Mouse (Mus musculus): ENCODE results near the gene Adgrl4. TPM values are rescaled to one million over a fixed set of nuclear protein-coding genes. Genes with fewer than 3 reads are reported as not detected.

The Adgrl4 gene
- polyA plus RNA-seq, 1 experiment, result not detected

DNA sequence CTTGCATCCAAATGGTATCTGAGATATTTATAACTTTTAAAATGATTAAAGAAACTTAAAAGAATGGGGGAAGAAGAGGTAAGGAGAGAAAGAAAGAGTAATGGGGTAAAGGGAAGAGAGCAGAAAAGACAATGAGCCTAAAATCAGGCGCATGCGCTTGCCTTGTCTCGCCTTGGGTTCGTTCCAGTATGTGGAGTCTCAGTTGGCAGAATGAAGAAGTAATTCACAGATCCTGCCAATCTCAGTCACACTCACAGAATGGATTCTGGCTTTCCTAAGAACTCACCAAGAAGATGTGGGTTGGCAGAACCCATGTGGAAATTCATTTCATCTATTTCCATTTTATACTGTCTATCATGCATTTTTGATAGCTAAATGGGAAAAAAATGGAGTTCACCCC lies 26.2 kb upstream of the Adgrl4 start:
- Histone ChIP-seq H3K4me1 (ENCODE audit: control insufficient read depth, insufficient read depth, low read length) (no peaks in the 10 kb centered on the region), H3K4me3 (ENCODE audit: low read depth, low read length) (no peak overlapping the region), H3K9ac (ENCODE audit: low read depth, poor library complexity, severe bottlenecking) (no peak overlapping the region), H3K27ac (ENCODE audit: insufficient read depth, low read length) (no peak overlapping the region), H3K36me3 (ENCODE audit: control insufficient read depth, insufficient read depth, low read length, poor library complexity, severe bottlenecking) (no peaks in the 10 kb centered on the region), H3K27me3 (ENCODE audit: control insufficient read depth, insufficient read depth, low read length, poor library complexity, severe bottlenecking) (no peaks in the 10 kb centered on the region), H3K9me3 (replicated peaks; ENCODE audit: control insufficient read depth, insufficient read depth, low read length, poor library complexity, severe bottlenecking) (no peaks in the 10 kb centered on the region)
- TF ChIP-seq EP300 (IDR thresholded peaks at IDR 0.05; ENCODE audit: insufficient read depth, low read depth, low read length), result no peak
- no peak for TF ChIP-seq CTCF (IDR thresholded peaks at IDR 0.05; ENCODE audit: low read depth, low read length)
- TF ChIP-seq POLR2A (IDR thresholded peaks at IDR 0.05; ENCODE audit: insufficient read depth, low read length), result no peak

DNA sequence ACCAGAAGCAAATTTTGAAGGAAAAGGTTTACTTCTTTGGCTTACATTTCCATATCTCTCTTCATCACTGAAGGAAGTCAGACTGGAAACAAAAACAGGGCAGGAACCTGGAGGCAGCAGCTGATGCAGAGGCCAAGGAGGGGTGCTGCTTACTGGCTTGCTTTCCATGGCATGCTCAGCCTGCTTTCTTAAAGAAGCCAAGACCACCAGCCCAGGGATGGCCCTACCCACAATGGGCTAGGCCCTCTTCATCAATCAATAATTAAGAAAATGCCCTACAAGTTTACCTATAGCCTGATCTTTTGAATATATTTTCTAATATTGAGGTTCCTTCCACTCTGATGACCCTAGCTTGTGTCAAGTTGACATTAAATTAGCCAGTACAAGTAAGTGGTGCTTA lies 20.8 kb upstream of the Adgrl4 start:
- TF ChIP-seq POLR2A (IDR thresholded peaks at IDR 0.05; ENCODE audit: insufficient read depth, low read length) (no peak), EP300 (IDR thresholded peaks at IDR 0.05; ENCODE audit: insufficient read depth, low read depth, low read length) (no peak), CTCF (IDR thresholded peaks at IDR 0.05; ENCODE audit: low read depth, low read length) (no peak)
- H3K4me1 ChIP-seq (ENCODE audit: control insufficient read depth, insufficient read depth, low read length), result no peaks in the 10 kb centered on the region
- no peak overlapping the region for H3K4me3 ChIP-seq (ENCODE audit: low read depth, low read length)
- H3K27ac ChIP-seq (ENCODE audit: insufficient read depth, low read length), result no peak overlapping the region
- H3K36me3 ChIP-seq (ENCODE audit: control insufficient read depth, insufficient read depth, low read length, poor library complexity, severe bottlenecking), result no peaks in the 10 kb centered on the region
- no peak overlapping the region for H3K9ac ChIP-seq (ENCODE audit: low read depth, poor library complexity, severe bottlenecking)
- H3K9me3 ChIP-seq (replicated peaks; ENCODE audit: control insufficient read depth, insufficient read depth, low read length, poor library complexity, severe bottlenecking), result no peaks in the 10 kb centered on the region
- no peaks in the 10 kb centered on the region for H3K27me3 ChIP-seq (ENCODE audit: control insufficient read depth, insufficient read depth, low read length, poor library complexity, severe bottlenecking)

DNA sequence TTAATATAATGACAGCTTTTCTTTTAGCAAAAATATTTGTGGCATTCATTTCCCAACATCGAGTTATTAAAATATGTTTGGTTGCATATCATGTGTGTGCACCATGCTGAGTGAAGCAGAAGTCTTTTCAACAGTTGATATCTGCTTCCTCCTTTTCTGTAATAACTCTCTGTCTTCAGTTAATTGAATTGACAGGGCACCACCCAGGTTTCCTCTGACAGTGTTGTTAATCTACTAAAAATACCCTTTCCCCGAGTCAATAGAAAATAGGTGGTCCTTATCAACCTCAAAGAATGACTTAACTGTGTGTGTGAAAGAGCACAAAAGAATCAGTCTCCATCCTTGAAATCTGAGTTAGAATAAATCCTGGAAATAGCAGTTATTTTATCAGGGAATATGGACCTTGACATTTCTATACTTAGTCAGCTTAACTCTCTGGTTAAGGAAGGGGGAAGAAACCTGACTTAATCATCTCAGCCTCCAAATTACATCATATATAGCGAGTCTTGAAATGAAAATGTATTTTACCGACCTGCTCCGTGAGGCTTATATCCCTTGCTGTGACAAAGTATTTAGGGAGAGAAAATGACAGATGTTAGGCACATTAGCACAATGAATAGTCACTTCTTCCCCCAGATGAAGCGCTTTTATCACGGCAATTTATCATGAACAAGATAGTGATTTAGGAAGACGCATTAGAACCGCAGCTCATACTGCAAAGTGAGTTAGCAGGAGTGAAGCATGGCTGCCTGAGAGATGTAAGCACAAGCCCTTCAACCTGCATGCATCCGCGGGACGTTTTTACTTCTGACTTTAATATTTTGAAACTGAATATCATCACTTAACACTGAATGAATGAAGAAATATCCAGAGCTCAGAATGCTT lies 19.8 kb upstream of the Adgrl4 start:
- no peak for TF ChIP-seq CTCF (IDR thresholded peaks at IDR 0.05; ENCODE audit: low read depth, low read length)
- TF ChIP-seq EP300 (IDR thresholded peaks at IDR 0.05; ENCODE audit: insufficient read depth, low read depth, low read length), result no peak
- no peak for TF ChIP-seq POLR2A (IDR thresholded peaks at IDR 0.05; ENCODE audit: insufficient read depth, low read length)

DNA sequence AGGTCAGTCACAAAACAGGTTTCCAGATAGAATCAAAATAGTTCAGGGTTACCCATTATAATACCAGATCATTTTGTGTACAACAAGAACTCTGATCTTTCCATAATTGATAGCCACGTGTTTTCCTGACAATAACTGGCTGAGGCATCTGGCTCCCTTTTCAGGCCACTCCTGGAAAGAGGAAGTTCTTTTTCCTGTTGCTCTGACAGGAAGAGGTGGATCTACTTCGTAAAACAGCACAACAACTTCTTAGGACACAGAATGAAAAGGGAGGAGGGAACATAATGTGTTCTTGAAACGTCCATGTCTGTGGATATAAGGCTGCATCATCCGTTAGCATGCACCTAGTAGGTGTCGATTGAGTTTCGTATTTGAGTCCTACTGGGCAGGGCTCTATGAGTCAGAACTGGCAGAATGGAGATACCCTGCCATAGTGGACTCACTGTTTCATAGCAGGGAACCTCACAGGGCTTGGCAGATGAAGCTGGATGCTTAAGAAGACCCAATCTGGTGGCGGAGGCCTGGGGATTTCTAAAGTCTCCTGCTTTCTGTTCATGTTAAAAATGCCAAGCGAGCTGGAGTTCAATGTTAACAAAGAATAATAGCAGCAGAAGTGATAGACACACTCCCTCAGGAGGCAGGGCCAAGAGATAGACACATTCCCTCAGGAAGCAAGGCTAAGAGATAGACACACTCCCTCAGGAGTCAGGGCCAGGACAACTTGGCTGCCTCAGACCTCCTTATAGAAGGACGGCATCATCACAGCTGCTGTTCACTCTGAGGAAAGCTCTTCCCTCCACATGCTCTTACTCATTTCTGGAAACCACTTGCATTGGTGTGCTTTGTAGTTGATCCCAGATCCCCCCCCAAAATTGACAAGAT lies 13.1 kb upstream of the Adgrl4 start:
- no peak overlapping the region for H3K27ac ChIP-seq (ENCODE audit: insufficient read depth, low read length)
- no peaks in the 10 kb centered on the region for H3K27me3 ChIP-seq (ENCODE audit: control insufficient read depth, insufficient read depth, low read length, poor library complexity, severe bottlenecking)
- no peak overlapping the region for H3K9ac ChIP-seq (ENCODE audit: low read depth, poor library complexity, severe bottlenecking)
- H3K4me1 ChIP-seq (ENCODE audit: control insufficient read depth, insufficient read depth, low read length), result no peaks in the 10 kb centered on the region
- no peak for TF ChIP-seq EP300 (IDR thresholded peaks at IDR 0.05; ENCODE audit: insufficient read depth, low read depth, low read length)
- no peak for TF ChIP-seq POLR2A (IDR thresholded peaks at IDR 0.05; ENCODE audit: insufficient read depth, low read length)
- TF ChIP-seq CTCF (IDR thresholded peaks at IDR 0.05; ENCODE audit: low read depth, low read length), result no peak
- no peak overlapping the region for H3K4me3 ChIP-seq (ENCODE audit: low read depth, low read length)
- H3K9me3 ChIP-seq (replicated peaks; ENCODE audit: control insufficient read depth, insufficient read depth, low read length, poor library complexity, severe bottlenecking), result no peaks in the 10 kb centered on the region
- H3K36me3 ChIP-seq (ENCODE audit: control insufficient read depth, insufficient read depth, low read length, poor library complexity, severe bottlenecking), result no peaks in the 10 kb centered on the region

More for the DNA sequence above, 19.8 kb upstream of the Adgrl4 start:
- Histone ChIP-seq H3K9me3 (replicated peaks; ENCODE audit: control insufficient read depth, insufficient read depth, low read length, poor library complexity, severe bottlenecking) (no peaks in the 10 kb centered on the region), H3K4me1 (ENCODE audit: control insufficient read depth, insufficient read depth, low read length) (no peaks in the 10 kb centered on the region), H3K36me3 (ENCODE audit: control insufficient read depth, insufficient read depth, low read length, poor library complexity, severe bottlenecking) (no peaks in the 10 kb centered on the region), H3K27ac (ENCODE audit: insufficient read depth, low read length) (no peak overlapping the region), H3K9ac (ENCODE audit: low read depth, poor library complexity, severe bottlenecking) (no peak overlapping the region), H3K4me3 (ENCODE audit: low read depth, low read length) (no peak overlapping the region), H3K27me3 (ENCODE audit: control insufficient read depth, insufficient read depth, low read length, poor library complexity, severe bottlenecking) (no peaks in the 10 kb centered on the region)

GRCm38 (mm10) chr3:151430106-151430505 lies 7.6 kb upstream of the Adgrl4 start:
- TF ChIP-seq EP300 (IDR thresholded peaks at IDR 0.05; ENCODE audit: insufficient read depth, low read depth, low read length) (no peak), CTCF (IDR thresholded peaks at IDR 0.05; ENCODE audit: low read depth, low read length) (no peak), POLR2A (IDR thresholded peaks at IDR 0.05; ENCODE audit: insufficient read depth, low read length) (no peak)
- Histone ChIP-seq H3K4me3 (ENCODE audit: low read depth, low read length) (no peak overlapping the region), H3K27ac (ENCODE audit: insufficient read depth, low read length) (no peak overlapping the region), H3K9me3 (replicated peaks; ENCODE audit: control insufficient read depth, insufficient read depth, low read length, poor library complexity, severe bottlenecking) (no peaks in the 10 kb centered on the region), H3K36me3 (ENCODE audit: control insufficient read depth, insufficient read depth, low read length, poor library complexity, severe bottlenecking) (no peaks in the 10 kb centered on the region), H3K9ac (ENCODE audit: low read depth, poor library complexity, severe bottlenecking) (no peak overlapping the region), H3K4me1 (ENCODE audit: control insufficient read depth, insufficient read depth, low read length) (no peaks in the 10 kb centered on the region), H3K27me3 (ENCODE audit: control insufficient read depth, insufficient read depth, low read length, poor library complexity, severe bottlenecking) (no peaks in the 10 kb centered on the region)
